Mouse (Mus musculus) common myeloid progenitor, adult 5-6 weeks (primary cell): ENCODE data around the gene Atr. TPM values are rescaled to one million over a fixed set of nuclear protein-coding genes. Genes with fewer than 3 reads are reported as not detected.
A peak's percentile ranks its signal among the peaks of the same experiment; 100 is the strongest.

ENCODE experiments used
- ATAC-seq: replicated peaks from 2 replicates; pipeline ENCODE4 v1.8.0; 2016; ENCODE audit warnings: low read depth, mild to moderate bottlenecking, moderate TSS enrichment, inconsistent platforms; ENCODE audit not compliant: poor library complexity, severe bottlenecking
- total RNA-seq: library from RNA; stranded (forward); fragments of 200-1000, 187-1606 nt; gene quantifications from 2 replicates; pipeline ENCODE4 v1.2.3, GENCODE M21; 2017

Gene Atr
- total RNA-seq, result 60.7 and 66.0 TPM in 2 replicates

GRCm38 (mm10) chr9:95857414-95858026 is at the start of gene Atr:
Gene Atr, plus strand, starts transcription at chr9:95857597.
- ATAC-seq, result peak; percentile 90

GRCm38 (mm10) chr9:95809596-95809995 is 47.8 kb upstream of the Atr start:
- no peak for ATAC-seq

GRCm38 (mm10) chr9:95811817-95812216 is 45.6 kb upstream of the Atr start:
- no peak for ATAC-seq

- ATAC-seq, result no peak
Observed at GRCm38 (mm10) chr9:95813721-95814531, 43.5 kb upstream of the Atr start.

- ATAC-seq, result no peak
Observed at GRCm38 (mm10) chr9:95815015-95815673, 42.3 kb upstream of the Atr start.

- no peak for ATAC-seq
Observed at GRCm38 (mm10) chr9:95815706-95816105, 41.7 kb upstream of the Atr start.

- ATAC-seq, result no peak
Observed at GRCm38 (mm10) chr9:95822531-95822930, 34.9 kb upstream of the Atr start.

- ATAC-seq, result no peak
Observed at GRCm38 (mm10) chr9:95827565-95827964, 29.8 kb upstream of the Atr start.

- ATAC-seq, result peak; percentile 81
Observed at GRCm38 (mm10) chr9:95832758-95833157, 24.6 kb upstream of the Atr start.

- no peak for ATAC-seq
Observed at GRCm38 (mm10) chr9:95834799-95835198, 22.6 kb upstream of the Atr start.

GRCm38 (mm10) chr9:95835741-95836140 is 21.7 kb upstream of the Atr start:
- no peak for ATAC-seq

- no peak for ATAC-seq
Observed at GRCm38 (mm10) chr9:95839424-95839823, 18.0 kb upstream of the Atr start.

- ATAC-seq, result peak; percentile 83
Observed at GRCm38 (mm10) chr9:95844825-95845460, 12.5 kb upstream of the Atr start, which contains the start of gene Pls1. Gene Pls1, minus strand, starts transcription at chr9:95845311.

GRCm38 (mm10) chr9:95845711-95846110 is 11.7 kb upstream of the Atr start:
- no peak for ATAC-seq

GRCm38 (mm10) chr9:95851671-95852070 is 5.7 kb upstream of the Atr start:
- ATAC-seq, result no peak

GRCm38 (mm10) chr9:95852896-95853295 is 4.5 kb upstream of the Atr start:
- peak; percentile 66 for ATAC-seq

- no peak for ATAC-seq
Observed at GRCm38 (mm10) chr9:95854891-95855290, 2.5 kb upstream of the Atr start.

- ATAC-seq, result no peak
Observed at GRCm38 (mm10) chr9:95856004-95856403, 1.4 kb upstream of the Atr start.

- ATAC-seq, result peak; percentile 69
Observed at GRCm38 (mm10) chr9:95858027-95858570, 702 bp downstream of the Atr start.

GRCm38 (mm10) chr9:95878246-95878645 is 20.8 kb downstream of the Atr start:
- no peak for ATAC-seq
